Mouse (Mus musculus) heart, embryonic 14.5 days (tissue): Measurements from ENCODE around the gene Ip6k1. TPM values are rescaled to one million over a fixed set of nuclear protein-coding genes. Genes with fewer than 3 reads are reported as not detected.
A peak's percentile ranks its signal among the peaks of the same experiment; 100 is the strongest.

Experiments used
- ATAC-seq: fragments of 200-750 bp; cut with Nextera tagmentation; 2 replicates; pipeline ENCODE4 v1.8.0; 2017; ENCODE audit warnings: low read depth, moderate TSS enrichment; ENCODE audit not compliant: insufficient number of reproducible peaks, insufficient read depth, low FRiP score
- H3K27ac ChIP-seq, 2 experiments: fragments of 200-500 bp in 1 of 2; fragments of 300-500 bp in 1 of 2; sonication (generic) in 1 of 2; replicated peaks in 1 of 2; 2 replicates each; pipeline ENCODE4 v1.5.1; 2012 to 2014; ENCODE audit warnings: low read depth in 2 of 2, low read length in 2 of 2, control low read depth in 1 of 2, mild to moderate bottlenecking in 1 of 2, mixed read lengths in 1 of 2; ENCODE audit not compliant: control insufficient read depth in 1 of 2, insufficient read depth in 1 of 2
- H3K27me3 ChIP-seq: fragments of 300-500 bp; sonication (generic); 2 replicates; pipeline ENCODE4 v1.6.1; 2014; ENCODE audit warnings: mild to moderate bottlenecking, low read length, control low read depth; ENCODE audit not compliant: control insufficient read depth, insufficient read depth
- H3K36me3 ChIP-seq: fragments of 300-500 bp; sonication (generic); 2 replicates; pipeline ENCODE4 v1.6.1; 2014; ENCODE audit warnings: mild to moderate bottlenecking, control low read depth, low read length, mixed read lengths; ENCODE audit not compliant: control insufficient read depth, insufficient read depth
- H3K4me1 ChIP-seq, 2 experiments: fragments of 200-500 bp in 1 of 2; fragments of 300-500 bp in 1 of 2; sonication (generic) in 1 of 2; 2 replicates each; pipeline ENCODE4 v1.6.1; 2012 to 2014; ENCODE audit warnings: low read length in 2 of 2, control low read depth in 1 of 2, mixed read lengths in 1 of 2; ENCODE audit not compliant: control insufficient read depth in 2 of 2, insufficient read depth in 2 of 2
- H3K4me2 ChIP-seq: fragments of 300-500 bp; sonication (generic); 2 replicates; pipeline ENCODE4 v1.6.1; 2014; ENCODE audit warnings: mild to moderate bottlenecking, low read length
- H3K4me3 ChIP-seq, 2 experiments: fragments of 200-500 bp in 1 of 2; fragments of 300-500 bp in 1 of 2; sonication (generic) in 1 of 2; 2 replicates each; pipeline ENCODE4 v1.5.1; 2012 to 2014; ENCODE audit warnings: low read length in 2 of 2, mild to moderate bottlenecking in 2 of 2, control low read depth in 1 of 2, low read depth in 1 of 2, moderate library complexity in 1 of 2; ENCODE audit not compliant: control insufficient read depth in 1 of 2, insufficient read depth in 1 of 2
- H3K9ac ChIP-seq: fragments of 300-500 bp; sonication (generic); 2 replicates; pipeline ENCODE4 v1.6.1; 2014; ENCODE audit warnings: mild to moderate bottlenecking, low read length
- H3K9me3 ChIP-seq: fragments of 300-500 bp; sonication (generic); 2 replicates; pipeline ENCODE4 v1.6.1; 2016; ENCODE audit warnings: low read length, control low read depth; ENCODE audit not compliant: control insufficient read depth
- WGBS: fragments of 180-500 bp; shearing (Covaris S2); extraction: QIAGEN DNeasy Blood & Tissue Kit; methylation state at CpG from one replicate; pipeline ENCODE4 v1.1.7; 2014; 5-methylcytosine and 5-hydroxymethylcytosine counted together
- polyA plus RNA-seq: library from polyadenylated mRNA; unstranded; fragments of >200 nt; fragmentation: Nextera tagmentation; extraction: Ambion mirVana; gene quantifications from 2 replicates; pipeline ENCODE4 v1.2.1, GENCODE M21; 2014

Gene Ip6k1
- polyA plus RNA-seq, 1 experiment from 2014 or later = 21.9 TPM

DNA sequence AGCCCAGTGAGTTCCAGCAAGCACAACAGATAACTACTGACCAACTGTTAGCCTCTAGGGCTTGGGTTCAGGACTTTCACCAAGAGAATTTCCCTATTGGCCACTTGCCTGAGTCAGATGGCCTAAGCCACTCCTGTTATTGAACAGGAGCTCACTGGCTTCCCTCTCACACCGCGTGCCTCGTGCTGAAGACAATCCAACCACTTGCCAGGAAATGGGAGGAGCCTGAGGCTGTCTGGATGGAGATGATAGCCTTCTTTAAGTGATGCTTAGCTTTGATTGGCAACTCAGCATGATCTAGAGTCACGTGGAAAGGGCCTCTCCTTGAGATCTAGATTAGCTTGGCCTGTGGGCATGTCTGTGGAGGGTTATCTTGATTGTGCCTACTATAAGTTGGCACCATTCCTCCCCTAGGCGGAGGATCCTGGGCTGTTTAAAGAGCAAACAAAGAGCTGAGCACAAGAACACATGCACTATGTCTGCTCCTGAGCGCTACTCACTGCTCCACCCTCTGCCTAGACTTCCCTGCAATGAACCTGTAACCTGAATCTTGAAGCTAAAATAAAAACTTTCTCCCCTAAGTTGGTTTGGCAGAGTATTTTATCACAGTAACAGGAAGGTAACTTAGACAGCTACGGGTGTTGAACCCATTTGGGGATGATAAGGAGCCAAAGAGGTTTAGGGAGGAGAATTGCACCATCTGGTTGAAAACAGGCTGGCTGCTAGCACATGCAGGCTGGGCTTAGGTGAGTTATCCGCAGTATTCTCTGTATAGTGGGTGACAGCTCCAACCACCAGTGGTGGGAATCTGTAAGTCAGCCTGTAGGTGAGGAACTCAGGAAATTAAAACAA lies 30.4 kb upstream of the Ip6k1 start:
- WGBS = 53% methylated on average over 8 of the region's 8 CpGs
- H3K9ac ChIP-seq = no peak overlapping the region
- H3K27ac ChIP-seq = peak overlapping the region; percentile 29 to 35; a peak in 1 of 4 replicates
- H3K4me1 ChIP-seq = peaks cover 18 to 33% of the 10 kb centered on the region in 2 experiments
- peaks cover 11% of the 10 kb centered on the region for H3K36me3 ChIP-seq
- no peak overlapping the region for H3K4me3 ChIP-seq
- H3K4me2 ChIP-seq = no peak overlapping the region
- H3K27me3 ChIP-seq = no peaks in the 10 kb centered on the region
- H3K9me3 ChIP-seq = no peaks in the 10 kb centered on the region
- ATAC-seq = peak; percentile 33; the same call in 1 of the 2 replicates

GRCm38 (mm10) chr9:107974491-107975171 lies 27.7 kb upstream of the Ip6k1 start:
- no peak for ATAC-seq
- H3K4me1 ChIP-seq = peaks cover 18 to 42% of the 10 kb centered on the region in 2 experiments
- peaks cover 25% of the 10 kb centered on the region for H3K36me3 ChIP-seq
- H3K27me3 ChIP-seq = no peaks in the 10 kb centered on the region
- H3K9me3 ChIP-seq = no peaks in the 10 kb centered on the region
- H3K4me3 ChIP-seq = no peak overlapping the region
- peak overlapping the region; percentile 83 to 93 for H3K27ac ChIP-seq
- H3K9ac ChIP-seq = no peak overlapping the region
- peak overlapping the region; percentile 72 for H3K4me2 ChIP-seq
- 28% methylated on average over 10 of the region's 10 CpGs for whole genome bisulfite sequencing

- Histone ChIP-seq H3K9me3 (no peaks in the 10 kb centered on the region), H3K4me1 (peaks cover 20 to 47% of the 10 kb centered on the region in 2 experiments), H3K9ac (peak within 1 kb of the TSS; percentile 70), H3K27ac (peak within 1 kb of the TSS; percentile 91 to 93), H3K36me3 (peaks cover 27% of the 10 kb centered on the region), H3K4me2 (peak within 1 kb of the TSS; percentile 72), H3K27me3 (no peaks in the 10 kb centered on the region), H3K4me3 (peak within 1 kb of the TSS; percentile 35 to 36)
- ATAC-seq = peak; percentile 46; the same call in 1 of the 2 replicates
- WGBS = 32% methylated on average over 12 of the region's 12 CpGs
Observed at GRCm38 (mm10) chr9:107975399-107976386, 26.6 kb upstream of the Ip6k1 start, which contains the start of gene Uba7. Gene Uba7, plus strand, starts transcription at chr9:107975505.

- Histone ChIP-seq H3K9me3 (no peaks in the 10 kb centered on the region), H3K4me2 (no peak overlapping the region), H3K9ac (no peak overlapping the region), H3K27ac (no peak overlapping the region), H3K27me3 (no peaks in the 10 kb centered on the region), H3K36me3 (peaks cover 27% of the 10 kb centered on the region), H3K4me3 (no peak overlapping the region), H3K4me1 (peaks cover 49 to 68% of the 10 kb centered on the region in 2 experiments)
- ATAC-seq = no peak
- whole genome bisulfite sequencing = 81% methylated on average over 12 of the region's 12 CpGs
Observed at GRCm38 (mm10) chr9:107978815-107979214, 23.5 kb upstream of the Ip6k1 start.

DNA sequence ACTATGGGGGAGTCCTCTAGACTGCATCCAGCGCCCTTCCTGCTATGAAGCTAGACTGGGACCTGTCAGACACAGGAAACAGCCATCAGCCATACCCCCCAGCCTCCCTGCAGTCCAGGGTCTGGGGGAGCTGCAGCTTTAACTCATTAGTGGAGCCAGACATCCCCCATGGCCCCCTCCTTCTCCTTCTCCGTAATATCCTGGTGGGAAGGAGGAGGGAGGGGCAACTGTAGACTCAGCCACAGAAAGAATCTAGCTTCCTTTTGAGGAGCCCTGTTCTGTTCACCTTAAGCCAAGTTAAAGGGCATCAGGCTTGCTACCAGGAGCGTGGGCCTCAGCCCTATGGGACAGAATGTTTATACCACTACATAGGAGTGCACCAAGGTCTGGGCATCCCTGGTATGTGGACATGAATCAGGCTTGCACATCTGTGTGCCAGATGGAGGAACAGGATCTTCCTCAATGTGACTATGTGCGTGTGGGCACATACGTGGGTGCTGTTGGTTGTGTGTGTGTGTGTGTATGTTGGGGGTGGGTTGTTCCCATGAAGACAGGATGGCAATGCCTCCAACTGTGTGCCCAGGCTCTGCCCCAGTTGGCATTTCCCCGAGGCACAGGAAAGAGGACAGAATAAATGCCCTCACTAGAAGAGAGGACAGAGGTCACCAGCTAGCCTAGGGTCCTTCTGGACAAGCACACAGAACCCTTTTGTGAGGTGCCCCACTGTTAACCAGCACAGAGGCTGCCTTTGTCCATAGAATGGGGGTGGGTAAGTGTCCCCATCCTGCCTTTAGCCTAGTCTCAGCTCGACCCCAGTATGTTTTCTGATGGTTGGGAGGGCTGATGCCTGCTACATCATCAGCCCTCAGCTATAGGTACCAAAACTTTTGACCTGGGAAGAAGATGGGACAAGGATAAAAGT lies 20.4 kb upstream of the Ip6k1 start:
- H3K4me1 ChIP-seq = peaks cover 44 to 58% of the 10 kb centered on the region in 2 experiments
- no peaks in the 10 kb centered on the region for H3K9me3 ChIP-seq
- H3K4me2 ChIP-seq = peak overlapping the region; percentile 85
- peak overlapping the region; percentile 6 to 60; a peak in 1 of 4 replicates for H3K4me3 ChIP-seq
- ATAC-seq = peak; percentile 11; the same call in 1 of the 2 replicates
- peak overlapping the region; percentile 99 to 100 for H3K27ac ChIP-seq
- H3K27me3 ChIP-seq = no peaks in the 10 kb centered on the region
- peak overlapping the region; percentile 89 for H3K9ac ChIP-seq
- H3K36me3 ChIP-seq = peaks cover 36% of the 10 kb centered on the region
- WGBS = 42% methylated on average over 7 of the region's 7 CpGs

- H3K4me3 ChIP-seq = peak within 1 kb of the TSS; percentile 60 to 84
- peak within 1 kb of the TSS; percentile 89 for H3K9ac ChIP-seq
- no peaks in the 10 kb centered on the region for H3K9me3 ChIP-seq
- peak within 1 kb of the TSS; percentile 99 to 100 for H3K27ac ChIP-seq
- WGBS = 8% methylated on average over 14 of the region's 14 CpGs
- H3K4me1 ChIP-seq = peaks cover 44 to 52% of the 10 kb centered on the region in 2 experiments
- peaks cover 30% of the 10 kb centered on the region for H3K36me3 ChIP-seq
- peak; percentile 79 for ATAC-seq
- no peaks in the 10 kb centered on the region for H3K27me3 ChIP-seq
- peak within 1 kb of the TSS; percentile 85 for H3K4me2 ChIP-seq
Observed at GRCm38 (mm10) chr9:107982681-107983346, 19.5 kb upstream of the Ip6k1 start, which contains the start of gene Gm20661. Gene Gm20661, plus strand, starts transcription at chr9:107983058.
